Mouse (Mus musculus): ENCODE measurements around the gene Icosl. TPM values are rescaled to one million over a fixed set of nuclear protein-coding genes. Genes with fewer than 3 reads are reported as not detected.
"Not testable (repeated sequence)": the region's sequence is repeated elsewhere in the genome, so short reads cannot be mapped to it uniquely, and the experiment has no call there.

Gene Icosl
- polyA plus RNA-seq, 1 experiment from 2014 or later, result 7.1 TPM

GRCm38 (mm10) chr10:78124137-78124536 is 55.0 kb downstream of the Icosl start:
- H3K9ac ChIP-seq (ENCODE audit: low read length); H3K36me3 ChIP-seq (ENCODE audit: control insufficient read depth, insufficient read depth, low read length); H3K4me2 ChIP-seq (ENCODE audit: low read depth, low read length); H3K9me3 ChIP-seq (replicated peaks; ENCODE audit: control insufficient read depth, low read length); H3K4me1 ChIP-seq (ENCODE audit: control insufficient read depth, insufficient read depth, low read length); H3K27ac ChIP-seq (ENCODE audit: low read length); H3K27me3 ChIP-seq (ENCODE audit: control insufficient read depth, insufficient read depth, low read length); H3K4me3 ChIP-seq (replicated peaks; ENCODE audit: low read length); ATAC-seq (ENCODE audit: insufficient read depth, low FRiP score): not testable (repeated sequence)
- 24% methylated on average over 6 of the region's 6 CpGs for WGBS

- ATAC-seq (ENCODE audit: insufficient read depth, low FRiP score); H3K4me3 ChIP-seq (replicated peaks; ENCODE audit: low read length); H3K9ac ChIP-seq (ENCODE audit: low read length); H3K27me3 ChIP-seq (ENCODE audit: control insufficient read depth, insufficient read depth, low read length); H3K36me3 ChIP-seq (ENCODE audit: control insufficient read depth, insufficient read depth, low read length); H3K4me1 ChIP-seq (ENCODE audit: control insufficient read depth, insufficient read depth, low read length); H3K4me2 ChIP-seq (ENCODE audit: low read depth, low read length); H3K9me3 ChIP-seq (replicated peaks; ENCODE audit: control insufficient read depth, low read length); H3K27ac ChIP-seq (ENCODE audit: low read length): not testable (repeated sequence)
- 66% methylated on average over 8 of the region's 8 CpGs for WGBS
Observed at GRCm38 (mm10) chr10:78125061-78125460, 56.0 kb downstream of the Icosl start.

- Histone ChIP-seq H3K4me3 (replicated peaks; ENCODE audit: low read length) (no peak overlapping the region), H3K27ac (ENCODE audit: low read length) (no peak overlapping the region), H3K4me2 (ENCODE audit: low read depth, low read length) (no peak overlapping the region), H3K36me3 (ENCODE audit: control insufficient read depth, insufficient read depth, low read length) (no peaks in the 10 kb centered on the region), H3K27me3 (ENCODE audit: control insufficient read depth, insufficient read depth, low read length) (no peaks in the 10 kb centered on the region), H3K9me3 (replicated peaks; ENCODE audit: control insufficient read depth, low read length) (no peaks in the 10 kb centered on the region), H3K9ac (ENCODE audit: low read length) (no peak overlapping the region), H3K4me1 (ENCODE audit: control insufficient read depth, insufficient read depth, low read length) (peaks cover 5% of the 10 kb centered on the region; the same call in 1 of the 2 replicates)
- no peak for ATAC-seq (ENCODE audit: insufficient read depth, low FRiP score)
- WGBS, result 90% methylated on average over 5 of the region's 5 CpGs
Observed at GRCm38 (mm10) chr10:78126311-78126710, 57.2 kb downstream of the Icosl start.

- H3K27ac ChIP-seq (ENCODE audit: low read length), result peak overlapping the region; percentile 27; the same call in 1 of the 2 replicates
- ATAC-seq (ENCODE audit: insufficient read depth, low FRiP score), result no peak
- H3K27me3 ChIP-seq (ENCODE audit: control insufficient read depth, insufficient read depth, low read length), result no peaks in the 10 kb centered on the region
- peaks cover 5% of the 10 kb centered on the region; the same call in 1 of the 2 replicates for H3K4me1 ChIP-seq (ENCODE audit: control insufficient read depth, insufficient read depth, low read length)
- H3K9ac ChIP-seq (ENCODE audit: low read length), result no peak overlapping the region
- no peaks in the 10 kb centered on the region for H3K9me3 ChIP-seq (replicated peaks; ENCODE audit: control insufficient read depth, low read length)
- no peak overlapping the region for H3K4me2 ChIP-seq (ENCODE audit: low read depth, low read length)
- H3K36me3 ChIP-seq (ENCODE audit: control insufficient read depth, insufficient read depth, low read length), result no peaks in the 10 kb centered on the region
- WGBS, result 72% methylated on average over 9 of the region's 9 CpGs
- H3K4me3 ChIP-seq (replicated peaks; ENCODE audit: low read length), result no peak overlapping the region
Observed at GRCm38 (mm10) chr10:78127046-78127870, 58.2 kb downstream of the Icosl start.

GRCm38 (mm10) chr10:78127931-78128330 is 58.8 kb downstream of the Icosl start:
- Histone ChIP-seq H3K9me3 (replicated peaks; ENCODE audit: control insufficient read depth, low read length) (no peaks in the 10 kb centered on the region), H3K4me3 (replicated peaks; ENCODE audit: low read length) (no peak overlapping the region), H3K27me3 (ENCODE audit: control insufficient read depth, insufficient read depth, low read length) (no peaks in the 10 kb centered on the region), H3K36me3 (ENCODE audit: control insufficient read depth, insufficient read depth, low read length) (no peaks in the 10 kb centered on the region), H3K9ac (ENCODE audit: low read length) (no peak overlapping the region), H3K4me2 (ENCODE audit: low read depth, low read length) (no peak overlapping the region), H3K4me1 (ENCODE audit: control insufficient read depth, insufficient read depth, low read length) (peaks cover 5% of the 10 kb centered on the region; the same call in 1 of the 2 replicates), H3K27ac (ENCODE audit: low read length) (peak overlapping the region; percentile 27; the same call in 1 of the 2 replicates)
- no peak for ATAC-seq (ENCODE audit: insufficient read depth, low FRiP score)
- 71% methylated on average over 1 of the region's 1 CpGs for WGBS

- Histone ChIP-seq H3K4me3 (replicated peaks; ENCODE audit: low read length) (no peak overlapping the region), H3K36me3 (ENCODE audit: control insufficient read depth, insufficient read depth, low read length) (no peaks in the 10 kb centered on the region), H3K9me3 (replicated peaks; ENCODE audit: control insufficient read depth, low read length) (no peaks in the 10 kb centered on the region), H3K27me3 (ENCODE audit: control insufficient read depth, insufficient read depth, low read length) (no peaks in the 10 kb centered on the region), H3K9ac (ENCODE audit: low read length) (no peak overlapping the region), H3K4me2 (ENCODE audit: low read depth, low read length) (no peak overlapping the region), H3K27ac (ENCODE audit: low read length) (no peak overlapping the region), H3K4me1 (ENCODE audit: control insufficient read depth, insufficient read depth, low read length) (peaks cover 5% of the 10 kb centered on the region; the same call in 1 of the 2 replicates)
- WGBS, result 82% methylated on average over 2 of the region's 2 CpGs
- ATAC-seq (ENCODE audit: insufficient read depth, low FRiP score), result no peak
Observed at GRCm38 (mm10) chr10:78128647-78129046, 59.5 kb downstream of the Icosl start.

- WGBS, result 45% methylated on average over 11 of the region's 11 CpGs
- ATAC-seq (ENCODE audit: insufficient read depth, low FRiP score), result peak; percentile 60; the same call in 1 of the 2 replicates
Observed at GRCm38 (mm10) chr10:78129423-78129822, 60.3 kb downstream of the Icosl start.

GRCm38 (mm10) chr10:78129998-78130397 is 60.9 kb downstream of the Icosl start:
- WGBS, result 78% methylated on average over 4 of the region's 4 CpGs
- no peak overlapping the region for H3K4me3 ChIP-seq (replicated peaks; ENCODE audit: low read length)
- no peaks in the 10 kb centered on the region for H3K27me3 ChIP-seq (ENCODE audit: control insufficient read depth, insufficient read depth, low read length)
- H3K4me2 ChIP-seq (ENCODE audit: low read depth, low read length), result no peak overlapping the region
- no peak overlapping the region for H3K27ac ChIP-seq (ENCODE audit: low read length)
- H3K36me3 ChIP-seq (ENCODE audit: control insufficient read depth, insufficient read depth, low read length), result no peaks in the 10 kb centered on the region
- no peak overlapping the region for H3K9ac ChIP-seq (ENCODE audit: low read length)
- H3K4me1 ChIP-seq (ENCODE audit: control insufficient read depth, insufficient read depth, low read length), result peaks cover 11% of the 10 kb centered on the region
- H3K9me3 ChIP-seq (replicated peaks; ENCODE audit: control insufficient read depth, low read length), result no peaks in the 10 kb centered on the region
- ATAC-seq (ENCODE audit: insufficient read depth, low FRiP score), result no peak

More at GRCm38 (mm10) chr10:78129423-78129822, 60.3 kb downstream of the Icosl start:
- Histone ChIP-seq H3K36me3 (ENCODE audit: control insufficient read depth, insufficient read depth, low read length) (no peaks in the 10 kb centered on the region), H3K4me2 (ENCODE audit: low read depth, low read length) (no peak overlapping the region), H3K4me3 (replicated peaks; ENCODE audit: low read length) (no peak overlapping the region), H3K27me3 (ENCODE audit: control insufficient read depth, insufficient read depth, low read length) (no peaks in the 10 kb centered on the region), H3K4me1 (ENCODE audit: control insufficient read depth, insufficient read depth, low read length) (peaks cover 6% of the 10 kb centered on the region), H3K27ac (ENCODE audit: low read length) (no peak overlapping the region), H3K9me3 (replicated peaks; ENCODE audit: control insufficient read depth, low read length) (no peaks in the 10 kb centered on the region), H3K9ac (ENCODE audit: low read length) (peak overlapping the region; percentile 14; the same call in 1 of the 2 replicates)
